Comparison of ENCODE assay signal across 9 mouse cellular contexts in genomic region chr9:18779476-18779875, GRCm38 (mm10). TPM values are rescaled to one million over a fixed set of nuclear protein-coding genes. Genes with fewer than 3 reads are reported as not detected.
A peak's percentile ranks its signal among the peaks of the same experiment; 100 is the strongest.
DNase-seq lines count a peak whose midpoint lies in the region; ATAC-seq lines count a peak whose summit lies in the region.
"Had no signal": no experiment of that assay in that cellular context is flagged by ENCODE, and none has a peak within 500 bp of the region (broad histone marks: within the 10 kb centered on the region; RNA-seq: fewer than 3 reads in every experiment).

No protein-coding gene starts in this region.

- H3K4me2 ChIP-seq in limb, embryonic 11.5 days (ENCODE audit: low read depth, severe bottlenecking), result no peak overlapping the region

- peak; percentile 21 for DNase-seq in limb, embryonic 11.5 days (ENCODE audit: low spot score)
- DNase-seq in limb, embryonic 10.5 days (ENCODE audit: low spot score), result no peak
- peak; percentile 23 to 62 for DNase-seq in cerebellum, postnatal 4 days (ENCODE audit: low spot score in 2 of 2)
- peak; percentile 8 to 25 for DNase-seq in layer of hippocampus, postnatal 25 days (ENCODE audit: extremely low spot score in 1 of 2, low spot score in 1 of 2)
- DNase-seq in right cerebral cortex, postnatal 36 days (ENCODE audit: low spot score in 2 of 2), result peak; percentile 1 to 5
- no peak for DNase-seq in ovary, adult 18-20 months (ENCODE audit: low spot score)
- DNase-seq in urinary bladder, postnatal 36 days (ENCODE audit: low spot score in 2 of 2), result no peak
- no peak for DNase-seq in adrenal gland, postnatal 4 days (ENCODE audit: low spot score in 2 of 2)

- H3K27ac ChIP-seq in limb, embryonic 11.5 days (replicated peaks; ENCODE audit: low read depth, low read length), result no peak overlapping the region
- no peak overlapping the region for H3K27ac ChIP-seq in limb, embryonic 10.5 days

- no peaks in the 10 kb centered on the region for H3K4me1 ChIP-seq in limb, embryonic 11.5 days (ENCODE audit: control insufficient read depth, insufficient read depth, low read length)
- no peaks in the 10 kb centered on the region for H3K4me1 ChIP-seq in limb, embryonic 10.5 days

- no peaks in the 10 kb centered on the region for H3K27me3 ChIP-seq in limb, embryonic 11.5 days (ENCODE audit: control insufficient read depth, insufficient read depth, low read length)
- H3K27me3 ChIP-seq in limb, embryonic 10.5 days (ENCODE audit: low read depth, poor library complexity, severe bottlenecking), result no peaks in the 10 kb centered on the region

- H3K36me3 ChIP-seq in limb, embryonic 11.5 days (ENCODE audit: control insufficient read depth, insufficient read depth, low read length), result no peaks in the 10 kb centered on the region
- no peaks in the 10 kb centered on the region for H3K36me3 ChIP-seq in limb, embryonic 10.5 days

- WGBS in limb, embryonic 11.5 days, result 65% methylated on average over 24 of the region's 24 CpGs
- WGBS in limb, embryonic 10.5 days, result 63% methylated on average over 24 of the region's 24 CpGs

- no peak overlapping the region for H3K4me3 ChIP-seq in limb, embryonic 11.5 days (ENCODE audit: low read depth, low read length)
- no peak overlapping the region for H3K4me3 ChIP-seq in limb, embryonic 10.5 days

- no peaks in the 10 kb centered on the region for H3K9me3 ChIP-seq in limb, embryonic 11.5 days (ENCODE audit: control insufficient read depth, low read length)
- no peaks in the 10 kb centered on the region for H3K9me3 ChIP-seq in limb, embryonic 10.5 days (replicated peaks)

- H3K9ac ChIP-seq in limb, embryonic 11.5 days (ENCODE audit: low read length), result no peak overlapping the region

- ATAC-seq in limb, embryonic 11.5 days (ENCODE audit: insufficient number of reproducible peaks, low FRiP score, low TSS enrichment, low read depth), result no peak

RNA-seq across cellular contexts. Expression of gene Olfr24, which starts 15.7 kb away (rescaled TPM):
- not detected in 2 replicates for polyA plus RNA-seq in limb, embryonic 11.5 days (2014; fragmentation: Nextera tagmentation; extraction: Ambion mirVana)
- not detected in 2 replicates for polyA plus RNA-seq in limb, embryonic 10.5 days (2016; fragmentation: Nextera tagmentation; extraction: Ambion mirVana)
- total RNA-seq in layer of hippocampus, postnatal 25 days (2021), result not detected
- total RNA-seq in adrenal gland, postnatal 4 days (2021), result not detected
- polyA plus RNA-seq: intestine, embryonic 14.5 days had no signal

RNA-seq across cellular contexts. Expression of gene Olfr828, which starts 39.9 kb away (rescaled TPM):
- polyA plus RNA-seq in limb, embryonic 11.5 days (2014; fragmentation: Nextera tagmentation; extraction: Ambion mirVana), result not detected in 2 replicates
- not detected in 2 replicates for polyA plus RNA-seq in limb, embryonic 10.5 days (2016; fragmentation: Nextera tagmentation; extraction: Ambion mirVana)
- not detected for total RNA-seq in layer of hippocampus, postnatal 25 days (2021)
- not detected for total RNA-seq in adrenal gland, postnatal 4 days (2021)
- polyA plus RNA-seq: intestine, embryonic 14.5 days had no signal

Comparison
In these comparisons a context has a peak if more than half of its experiments do, and no peak if none do; other contexts are left out.
1. DNase-seq: peak in limb, embryonic 11.5 days (single experiment), cerebellum, postnatal 4 days (2 of 2), layer of hippocampus, postnatal 25 days (2 of 2) and right cerebral cortex, postnatal 36 days (2 of 2); none in limb, embryonic 10.5 days (single experiment), ovary, adult 18-20 months (single experiment), urinary bladder, postnatal 36 days (0 of 2) and adrenal gland, postnatal 4 days (0 of 2).